Mouse (Mus musculus): ENCODE measurements around the gene Rdx. TPM values are rescaled to one million over a fixed set of nuclear protein-coding genes. Genes with fewer than 3 reads are reported as not detected.
"Not testable (repeated sequence)": the region's sequence is repeated elsewhere in the genome, so short reads cannot be mapped to it uniquely, and the experiment has no call there.

Gene Rdx
- total RNA-seq, 2 experiments from 2014 or later, result 55.9 to 57.2 TPM

- DNase-seq, result no peak
These were observed 8.3 kb downstream of the Rdx start for GRCm38 (mm10) chr9:52055313-52055712.

- DNase-seq, result no peak
These were observed 12.8 kb downstream of the Rdx start for GRCm38 (mm10) chr9:52059788-52060187.

GRCm38 (mm10) chr9:52070052-52070451 is 23.1 kb downstream of the Rdx start:
- no peak for DNase-seq

GRCm38 (mm10) chr9:52071352-52071751 is 24.4 kb downstream of the Rdx start:
- not testable (repeated sequence) for DNase-seq

GRCm38 (mm10) chr9:52072202-52072601 is 25.2 kb downstream of the Rdx start:
- DNase-seq, result no peak

GRCm38 (mm10) chr9:52076089-52076488 is 29.1 kb downstream of the Rdx start:
- no peak for DNase-seq

GRCm38 (mm10) chr9:52077692-52078091 is 30.7 kb downstream of the Rdx start:
- DNase-seq, result no peak

GRCm38 (mm10) chr9:52081979-52082378 is 35.0 kb downstream of the Rdx start:
- DNase-seq, result no peak

- no peak for DNase-seq
These were observed 35.4 kb downstream of the Rdx start for GRCm38 (mm10) chr9:52082414-52082813.

GRCm38 (mm10) chr9:52091752-52092151 is 44.8 kb downstream of the Rdx start:
- no peak for DNase-seq

- DNase-seq, result no peak
These were observed 45.3 kb downstream of the Rdx start for GRCm38 (mm10) chr9:52092311-52092710.

GRCm38 (mm10) chr9:52093108-52093507 is 46.1 kb downstream of the Rdx start:
- no peak for DNase-seq

- DNase-seq, result no peak
These were observed 47.0 kb downstream of the Rdx start for GRCm38 (mm10) chr9:52094016-52094415.

- no peak for DNase-seq
These were observed 47.6 kb downstream of the Rdx start for GRCm38 (mm10) chr9:52094471-52094980.

- no peak for DNase-seq
These were observed 48.7 kb downstream of the Rdx start for GRCm38 (mm10) chr9:52095666-52096065.

- no peak for DNase-seq
These were observed 50.4 kb downstream of the Rdx start for GRCm38 (mm10) chr9:52097386-52097785.

- DNase-seq, result peak; percentile 78 to 80
These were observed 51.6 kb downstream of the Rdx start for GRCm38 (mm10) chr9:52098600-52098999.

- DNase-seq, result no peak
These were observed 53.5 kb downstream of the Rdx start for GRCm38 (mm10) chr9:52100426-52100825.

GRCm38 (mm10) chr9:52102060-52102844 is 55.3 kb downstream of the Rdx start:
- no peak for DNase-seq

- no peak for DNase-seq
These were observed 56.7 kb downstream of the Rdx start for GRCm38 (mm10) chr9:52103448-52104224.

GRCm38 (mm10) chr9:52104225-52104615 is 57.2 kb downstream of the Rdx start:
- DNase-seq, result no peak

GRCm38 (mm10) chr9:52105423-52105822 is 58.5 kb downstream of the Rdx start:
- DNase-seq, result no peak

GRCm38 (mm10) chr9:52107161-52107560 is 60.2 kb downstream of the Rdx start:
- DNase-seq, result no peak

- DNase-seq, result no peak
These were observed 63.8 kb downstream of the Rdx start for GRCm38 (mm10) chr9:52110738-52111137.

Data from layer of hippocampus, postnatal 36 days (tissue).